Comparison of ENCODE assay signal across 27 mouse cellular contexts in genomic region chr2:165020490-165020889, GRCm38 (mm10). TPM values are rescaled to one million over a fixed set of nuclear protein-coding genes. Genes with fewer than 3 reads are reported as not detected.
"Had no signal": no experiment of that assay in that cellular context is flagged by ENCODE, and none has a peak within 500 bp of the region (broad histone marks: within the 10 kb centered on the region; RNA-seq: fewer than 3 reads in every experiment).

No protein-coding gene starts in this region.

- H3K27ac ChIP-seq: embryonic facial prominence, embryonic 10.5 days; embryonic facial prominence, embryonic 12.5 days; embryonic facial prominence, embryonic 13.5 days; embryonic facial prominence, embryonic 15.5 days; forebrain, embryonic 10.5 days; forebrain, embryonic 12.5 days; forebrain, embryonic 13.5 days; forebrain, embryonic 15.5 days; gastrocnemius, adult 2 months; heart, adult 2 months; heart, embryonic 10.5 days had no signal

- ATAC-seq: forebrain, embryonic 13.5 days; forebrain, embryonic 14.5 days; forebrain, embryonic 15.5 days; forebrain, embryonic 16.5 days; forebrain, postnatal 0 days had no signal

- H3K4me3 ChIP-seq: embryonic facial prominence, embryonic 10.5 days; embryonic facial prominence, embryonic 12.5 days; embryonic facial prominence, embryonic 13.5 days; embryonic facial prominence, embryonic 15.5 days; erythroblast, embryonic 14.5 days; forebrain, embryonic 10.5 days; forebrain, embryonic 12.5 days; forebrain, embryonic 13.5 days; forebrain, embryonic 15.5 days; gastrocnemius, adult 2 months; heart, adult 2 months; heart, embryonic 10.5 days had no signal

- DNase-seq: cerebellum, adult 8-10 months; cerebellum, adult 9-10 months; cerebellum, adult 9-11 months; cerebellum, postnatal 10 days; cerebellum, postnatal 14 days; cerebellum, postnatal 25 days; cerebellum, postnatal 36 days; embryo, embryonic 11 days; forebrain, postnatal 0 days; gastrocnemius, adult 2 months; gastrocnemius, postnatal 10 days; gastrocnemius, postnatal 14 days; gastrocnemius, postnatal 25 days; gastrocnemius, postnatal 36 days; heart, adult 2 months had no signal

- H3K4me1 ChIP-seq: embryonic facial prominence, embryonic 12.5 days; forebrain, embryonic 10.5 days; forebrain, embryonic 13.5 days; heart, embryonic 10.5 days had no signal

RNA-seq across cellular contexts. Expression of gene Slc12a5, which starts 59.9 kb away (rescaled TPM):
- polyA plus RNA-seq: erythroblast, embryonic 14.5 days had no signal
